Mouse (Mus musculus): ENCODE results near the gene Hist1h4b. TPM values are rescaled to one million over a fixed set of nuclear protein-coding genes. Genes with fewer than 3 reads are reported as not detected.
"Not testable (repeated sequence)": the region's sequence is repeated elsewhere in the genome, so short reads cannot be mapped to it uniquely, and the experiment has no call there.

The Hist1h4b gene
- total RNA-seq (2021), result 100 to 1,000 TPM; 282 to 291 TPM
- long read RNA-seq, experiment 1, result 0 reads
- long read RNA-seq, experiment 2, result 0 reads

GRCm38 (mm10) chr13:23756790-23757189, at the start of gene Hist1h4b:
Hist1h4b (plus strand) TSS chr13:23757013.
- peak; percentile 91 for DNase-seq

GRCm38 (mm10) chr13:23708041-23708440, 48.8 kb upstream of the Hist1h4b start:
- DNase-seq, result no peak

- peak; percentile 51 for DNase-seq
These were observed 48.2 kb upstream of the Hist1h4b start for GRCm38 (mm10) chr13:23708654-23709053.

GRCm38 (mm10) chr13:23709714-23710373, 47.0 kb upstream of the Hist1h4b start:
- DNase-seq, result no peak

- DNase-seq, result peak; percentile 74
These were observed 46.3 kb upstream of the Hist1h4b start, which contains the start of gene Hfe for GRCm38 (mm10) chr13:23710374-23711089. Hfe (minus strand) TSS chr13:23710854.

- DNase-seq, result no peak
These were observed 40.4 kb upstream of the Hist1h4b start for GRCm38 (mm10) chr13:23716261-23717042.

GRCm38 (mm10) chr13:23717176-23717575, 39.6 kb upstream of the Hist1h4b start:
- no peak for DNase-seq

GRCm38 (mm10) chr13:23717593-23718245, 39.1 kb upstream of the Hist1h4b start:
- DNase-seq, result not testable (repeated sequence)

- DNase-seq, result no peak
These were observed 32.6 kb upstream of the Hist1h4b start for GRCm38 (mm10) chr13:23724239-23724638.

- no peak for DNase-seq
These were observed 31.6 kb upstream of the Hist1h4b start for GRCm38 (mm10) chr13:23725213-23725612.

- DNase-seq, result no peak
These were observed 28.2 kb upstream of the Hist1h4b start for GRCm38 (mm10) chr13:23728472-23729191.

- DNase-seq, result no peak
These were observed 27.7 kb upstream of the Hist1h4b start for GRCm38 (mm10) chr13:23729192-23729525.

- DNase-seq, result no peak
These were observed 27.1 kb upstream of the Hist1h4b start for GRCm38 (mm10) chr13:23729706-23730105.

- peak; percentile 52 for DNase-seq
These were observed 26.3 kb upstream of the Hist1h4b start for GRCm38 (mm10) chr13:23730479-23730878.

GRCm38 (mm10) chr13:23732156-23732804, 24.5 kb upstream of the Hist1h4b start:
- DNase-seq, result no peak

- DNase-seq, result no peak
These were observed 19.7 kb upstream of the Hist1h4b start for GRCm38 (mm10) chr13:23737091-23737490.

GRCm38 (mm10) chr13:23738041-23738440, 18.8 kb upstream of the Hist1h4b start:
- no peak for DNase-seq

- peak; percentile 95 for DNase-seq
These were observed 18.1 kb upstream of the Hist1h4b start, which contains the start of gene Hist1h1c for GRCm38 (mm10) chr13:23738677-23739068. Hist1h1c (plus strand) TSS chr13:23738808.

- DNase-seq, result peak; percentile 92
These were observed 17.5 kb upstream of the Hist1h4b start for GRCm38 (mm10) chr13:23739069-23739921.

GRCm38 (mm10) chr13:23739922-23740252, 16.9 kb upstream of the Hist1h4b start:
- DNase-seq, result no peak

All from adrenal gland, postnatal 10 days (tissue).